Mouse (Mus musculus) liver, embryonic 16.5 days (tissue): ENCODE data around the gene Vmn2r110. TPM values are rescaled to one million over a fixed set of nuclear protein-coding genes. Genes with fewer than 3 reads are reported as not detected.

ENCODE experiments used
- ATAC-seq: fragments of 200-750 bp; cut with Nextera tagmentation; 2 replicates; pipeline ENCODE4 v1.8.0; 2017; ENCODE audit warnings: low read depth, mild to moderate bottlenecking, moderate number of reproducible peaks, moderate library complexity
- H3K27ac ChIP-seq: fragments of 300-500 bp; sonication (generic); 2 replicates; pipeline ENCODE4 v1.5.1; 2014; ENCODE audit warnings: mild to moderate bottlenecking, low read length
- H3K27me3 ChIP-seq: fragments of 300-500 bp; sonication (generic); 2 replicates; pipeline ENCODE4 v1.6.1; 2014; ENCODE audit warnings: low read depth, low read length, mixed read lengths; ENCODE audit not compliant: control insufficient read depth, insufficient read depth
- H3K36me3 ChIP-seq: fragments of 300-500 bp; sonication (generic); 2 replicates; pipeline ENCODE4 v1.6.1; 2014; ENCODE audit warnings: mild to moderate bottlenecking; ENCODE audit not compliant: control insufficient read depth, insufficient read depth
- H3K4me1 ChIP-seq: fragments of 300-500 bp; sonication (generic); 2 replicates; pipeline ENCODE4 v1.6.1; 2014; ENCODE audit warnings: low read depth, low read length, mixed read lengths; ENCODE audit not compliant: control insufficient read depth
- H3K4me2 ChIP-seq: fragments of 300-500 bp; sonication (generic); 2 replicates; pipeline ENCODE4 v1.6.1; 2014; ENCODE audit warnings: low read depth, low read length, mixed read lengths
- H3K4me3 ChIP-seq: fragments of 300-500 bp; sonication (generic); 2 replicates; pipeline ENCODE4 v1.5.1; 2014; ENCODE audit warnings: low read depth, mild to moderate bottlenecking, low read length
- H3K9ac ChIP-seq: fragments of 300-500 bp; sonication (generic); 2 replicates; pipeline ENCODE4 v1.6.1; 2014; ENCODE audit warnings: low read depth, low read length
- H3K9me3 ChIP-seq: fragments of 300-500 bp; sonication (generic); replicated peaks from 2 replicates; pipeline ENCODE4 v1.6.1; 2016; ENCODE audit warnings: low read length; ENCODE audit not compliant: control insufficient read depth
- WGBS: fragments of 180-500 bp; shearing (Covaris S2); extraction: QIAGEN DNeasy Blood & Tissue Kit; methylation state at CpG from one replicate; pipeline ENCODE4 v1.1.7; 2014; ENCODE audit not compliant: insufficient replicate concordance; 5-methylcytosine and 5-hydroxymethylcytosine counted together
- polyA plus RNA-seq: library from polyadenylated mRNA; unstranded; fragments of >200 nt; fragmentation: Nextera tagmentation; extraction: Ambion mirVana; gene quantifications from 2 replicates; pipeline ENCODE4 v1.2.1, GENCODE M21; 2015

Vmn2r110 gene
- not detected in 2 replicates for polyA plus RNA-seq

DNA sequence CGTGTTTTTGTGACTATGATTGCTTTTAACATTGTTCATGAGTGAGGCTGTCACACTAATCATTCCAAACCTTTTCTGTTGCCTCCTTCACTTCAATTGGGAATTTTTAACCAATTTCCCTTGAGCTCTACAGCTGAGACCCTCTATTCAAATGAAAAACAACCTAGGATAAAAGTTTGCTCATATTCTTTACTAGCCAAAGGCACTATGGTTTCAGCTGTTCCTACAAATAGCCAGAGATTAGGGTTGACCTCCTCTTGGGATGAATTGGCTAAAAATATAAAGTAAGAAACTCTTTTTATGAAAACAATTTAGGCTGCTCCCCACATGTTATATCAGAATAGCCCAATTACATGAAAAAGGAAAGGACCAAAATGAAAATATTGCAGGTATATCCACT lies at the start of gene Vmn2r110:
TSS of gene Vmn2r110 (minus strand) at position 101 of the 400 bp plus-strand sequence.
- Histone ChIP-seq H3K4me1 (no peaks in the 10 kb centered on the region), H3K9me3 (no peaks in the 10 kb centered on the region), H3K36me3 (no peaks in the 10 kb centered on the region), H3K27me3 (no peaks in the 10 kb centered on the region), H3K27ac (no peak within 1 kb of the TSS), H3K4me2 (no peak within 1 kb of the TSS), H3K9ac (no peak within 1 kb of the TSS), H3K4me3 (no peak within 1 kb of the TSS)
- ATAC-seq: no peak
- WGBS: 17% methylated on average over 1 of the region's 1 CpGs

DNA sequence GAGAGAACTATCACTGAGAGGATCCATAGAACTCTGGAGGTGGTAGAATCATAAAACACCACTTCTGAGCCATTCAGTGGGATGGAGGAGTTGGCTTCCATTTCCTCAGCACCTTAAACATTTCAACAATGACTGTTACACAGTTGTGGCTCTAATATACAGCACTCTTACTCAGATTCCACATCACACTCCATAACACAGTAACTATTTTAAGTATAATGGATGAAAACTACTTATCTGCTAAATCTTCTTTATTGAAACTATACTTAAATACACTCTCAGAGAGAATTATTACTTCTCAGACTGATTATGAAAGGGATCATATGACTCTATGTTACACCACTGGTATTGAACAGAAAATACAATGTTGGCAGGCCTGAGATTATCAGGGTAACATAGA lies 28.6 kb upstream of the Vmn2r110 start, which contains the start of gene Fpr-rs3:
TSS of gene Fpr-rs3 (minus strand) at position 101 of the 400 bp plus-strand sequence.
- Histone ChIP-seq H3K4me1 (no peaks in the 10 kb centered on the region), H3K4me2 (no peak within 1 kb of the TSS), H3K9ac (no peak within 1 kb of the TSS), H3K27ac (no peak within 1 kb of the TSS), H3K27me3 (no peaks in the 10 kb centered on the region), H3K9me3 (no peaks in the 10 kb centered on the region), H3K36me3 (no peaks in the 10 kb centered on the region), H3K4me3 (no peak within 1 kb of the TSS)
- no peak for ATAC-seq

DNA sequence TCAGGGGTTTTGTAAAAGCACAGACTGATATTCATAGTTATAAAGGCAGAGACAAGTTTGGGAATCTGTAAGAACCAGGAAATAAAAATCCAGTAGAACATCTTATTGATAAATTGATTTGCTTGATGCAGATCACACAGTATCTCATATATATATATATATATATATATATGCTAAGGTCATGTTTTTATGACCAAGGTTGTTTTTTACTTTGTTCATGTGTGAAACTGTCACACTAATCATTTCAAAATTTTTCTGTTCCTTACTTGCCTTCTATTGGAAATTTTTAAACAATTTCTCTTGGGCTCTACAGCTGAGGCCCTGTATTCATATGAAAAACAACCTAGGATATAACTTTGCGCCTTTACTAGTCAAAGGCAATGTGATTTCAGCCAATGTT lies 31.6 kb downstream of the Vmn2r110 start, which contains the start of gene Vmn2r109:
TSS of gene Vmn2r109 (minus strand) at position 101 of the 400 bp plus-strand sequence.
- Histone ChIP-seq H3K27ac (no peak within 1 kb of the TSS), H3K27me3 (no peaks in the 10 kb centered on the region), H3K4me1 (no peaks in the 10 kb centered on the region), H3K4me2 (no peak within 1 kb of the TSS), H3K9ac (no peak within 1 kb of the TSS), H3K36me3 (no peaks in the 10 kb centered on the region), H3K9me3 (no peaks in the 10 kb centered on the region), H3K4me3 (no peak within 1 kb of the TSS)
- ATAC-seq: no peak
- 57% methylated on average over 1 of the region's 1 CpGs for WGBS

Other genes starting within 250 kb of the Vmn2r110 start
- not detected in 2 replicates for gene Vmn1r224, start 182.3 kb downstream of the Vmn2r110 start, polyA plus RNA-seq
- not detected in 2 replicates for gene Vmn2r108, start 115.1 kb downstream of the Vmn2r110 start, polyA plus RNA-seq
- gene Vmn1r225, start 98.3 kb downstream of the Vmn2r110 start, polyA plus RNA-seq: not detected in 2 replicates
- not detected in 2 replicates for gene Vmn2r109, start 31.7 kb downstream of the Vmn2r110 start, polyA plus RNA-seq
- not detected in 2 replicates for gene Fpr-rs3, start 28.5 kb upstream of the Vmn2r110 start, polyA plus RNA-seq
- not detected in 2 replicates for gene Vmn1r226, start 86.4 kb upstream of the Vmn2r110 start, polyA plus RNA-seq
- not detected in 2 replicates for gene Vmn1r227, start 133.4 kb upstream of the Vmn2r110 start, polyA plus RNA-seq
- gene Vmn1r228, start 189.7 kb upstream of the Vmn2r110 start, polyA plus RNA-seq: not detected in 2 replicates
- gene Vmn1r229, start 215.1 kb upstream of the Vmn2r110 start, polyA plus RNA-seq: not detected in 2 replicates
- gene Vmn1r230, start 244.0 kb upstream of the Vmn2r110 start, polyA plus RNA-seq: not detected in 2 replicates